Mouse (Mus musculus) heart, embryonic 11.5 days (tissue): ENCODE measurements around the gene Fyb. TPM values are rescaled to one million over a fixed set of nuclear protein-coding genes. Genes with fewer than 3 reads are reported as not detected.
A peak's percentile ranks its signal among the peaks of the same experiment; 100 is the strongest.

Source experiments
- ATAC-seq: fragments of 200-750 bp; cut with Nextera tagmentation; replicated peaks from 2 replicates; pipeline ENCODE4 v1.8.0; 2017; ENCODE audit warnings: moderate library complexity; ENCODE audit not compliant: insufficient number of reproducible peaks, low FRiP score, low TSS enrichment
- H3K27ac ChIP-seq: fragments of 300-500 bp; sonication (generic); 2 replicates; pipeline ENCODE4 v1.5.1; 2014; ENCODE audit warnings: mild to moderate bottlenecking, low read depth, low read length
- H3K27me3 ChIP-seq: fragments of 300-500 bp; sonication (generic); 2 replicates; pipeline ENCODE4 v1.6.1; 2014; ENCODE audit warnings: mild to moderate bottlenecking, low read length, mixed read lengths; ENCODE audit not compliant: control insufficient read depth, insufficient read depth
- H3K36me3 ChIP-seq: fragments of 300-500 bp; sonication (generic); 2 replicates; pipeline ENCODE4 v1.6.1; 2014; ENCODE audit warnings: mild to moderate bottlenecking, low read length, moderate library complexity, mixed read lengths; ENCODE audit not compliant: control insufficient read depth, insufficient read depth
- H3K4me1 ChIP-seq: fragments of 300-500 bp; sonication (generic); 2 replicates; pipeline ENCODE4 v1.6.1; 2014; ENCODE audit warnings: low read length; ENCODE audit not compliant: control insufficient read depth, insufficient read depth
- H3K4me2 ChIP-seq: fragments of 300-500 bp; sonication (generic); 2 replicates; pipeline ENCODE4 v1.6.1; 2014; ENCODE audit warnings: mild to moderate bottlenecking, moderate library complexity
- H3K4me3 ChIP-seq: fragments of 300-500 bp; sonication (generic); 2 replicates; pipeline ENCODE4 v1.5.1; 2014; ENCODE audit warnings: low read depth, low read length
- H3K9ac ChIP-seq: fragments of 300-500 bp; sonication (generic); 2 replicates; pipeline ENCODE4 v1.6.1; 2014; ENCODE audit warnings: mild to moderate bottlenecking, low read depth, low read length, moderate library complexity
- H3K9me3 ChIP-seq: fragments of 300-500 bp; sonication (generic); replicated peaks from 2 replicates; pipeline ENCODE4 v1.6.1; 2016; ENCODE audit warnings: low read length; ENCODE audit not compliant: control insufficient read depth
- WGBS: fragments of 180-500 bp; shearing (Covaris S2); extraction: QIAGEN DNeasy Blood & Tissue Kit; methylation state at CpG from one replicate; pipeline ENCODE4 v1.1.7; 2014; ENCODE audit not compliant: insufficient replicate concordance; 5-methylcytosine and 5-hydroxymethylcytosine counted together
- polyA plus RNA-seq: library from polyadenylated mRNA; unstranded; fragments of >200 nt; fragmentation: Nextera tagmentation; extraction: Ambion mirVana; gene quantifications from 2 replicates; pipeline ENCODE4 v1.2.1, GENCODE M21; 2014

Fyb gene
- polyA plus RNA-seq, 1 experiment from 2014 or later: 4.6 TPM

- no peak for ATAC-seq
- H3K36me3 ChIP-seq: no peaks in the 10 kb centered on the region
- H3K9ac ChIP-seq: no peak overlapping the region
- no peak overlapping the region for H3K27ac ChIP-seq
- no peaks in the 10 kb centered on the region for H3K27me3 ChIP-seq
- no peaks in the 10 kb centered on the region for H3K4me1 ChIP-seq
- 81% methylated on average over 5 of the region's 5 CpGs for WGBS
- H3K4me2 ChIP-seq: no peak overlapping the region
- no peaks in the 10 kb centered on the region for H3K9me3 ChIP-seq
- no peak overlapping the region for H3K4me3 ChIP-seq
Observed at GRCm38 (mm10) chr15:6567993-6568392, 45.3 kb downstream of the Fyb start.

GRCm38 (mm10) chr15:6568605-6569004 is 46.0 kb downstream of the Fyb start:
- H3K9me3 ChIP-seq: no peaks in the 10 kb centered on the region
- 78% methylated on average over 3 of the region's 3 CpGs for WGBS
- H3K36me3 ChIP-seq: no peaks in the 10 kb centered on the region
- H3K9ac ChIP-seq: no peak overlapping the region
- no peak overlapping the region for H3K4me3 ChIP-seq
- no peak for ATAC-seq
- H3K27ac ChIP-seq: no peak overlapping the region
- H3K4me2 ChIP-seq: no peak overlapping the region
- no peaks in the 10 kb centered on the region for H3K4me1 ChIP-seq
- no peaks in the 10 kb centered on the region for H3K27me3 ChIP-seq

DNA sequence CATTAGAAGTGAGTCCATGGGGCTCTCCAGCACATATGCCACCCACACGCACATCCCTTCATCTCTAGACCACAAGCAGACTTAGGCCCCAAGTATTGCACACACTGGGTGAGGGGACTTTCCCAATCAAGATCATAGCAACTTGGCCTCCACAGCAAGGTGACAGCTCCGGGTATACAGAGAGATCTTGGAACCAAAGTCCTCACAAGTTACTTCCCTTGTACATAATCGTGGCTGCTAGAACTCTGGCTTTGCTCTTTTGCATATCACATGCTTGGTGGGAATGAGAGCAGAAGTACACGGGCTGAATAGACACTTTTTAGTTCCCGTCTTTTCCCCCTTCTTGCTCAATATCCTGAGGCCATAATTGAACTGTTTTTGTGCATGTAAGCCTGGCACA is 46.4 kb downstream of the Fyb start:
- Histone ChIP-seq H3K4me1 (no peaks in the 10 kb centered on the region), H3K9ac (no peak overlapping the region), H3K27ac (no peak overlapping the region), H3K4me3 (no peak overlapping the region), H3K4me2 (no peak overlapping the region), H3K36me3 (no peaks in the 10 kb centered on the region), H3K9me3 (no peaks in the 10 kb centered on the region), H3K27me3 (no peaks in the 10 kb centered on the region)
- 59% methylated on average over 5 of the region's 5 CpGs for WGBS
- ATAC-seq: no peak

DNA sequence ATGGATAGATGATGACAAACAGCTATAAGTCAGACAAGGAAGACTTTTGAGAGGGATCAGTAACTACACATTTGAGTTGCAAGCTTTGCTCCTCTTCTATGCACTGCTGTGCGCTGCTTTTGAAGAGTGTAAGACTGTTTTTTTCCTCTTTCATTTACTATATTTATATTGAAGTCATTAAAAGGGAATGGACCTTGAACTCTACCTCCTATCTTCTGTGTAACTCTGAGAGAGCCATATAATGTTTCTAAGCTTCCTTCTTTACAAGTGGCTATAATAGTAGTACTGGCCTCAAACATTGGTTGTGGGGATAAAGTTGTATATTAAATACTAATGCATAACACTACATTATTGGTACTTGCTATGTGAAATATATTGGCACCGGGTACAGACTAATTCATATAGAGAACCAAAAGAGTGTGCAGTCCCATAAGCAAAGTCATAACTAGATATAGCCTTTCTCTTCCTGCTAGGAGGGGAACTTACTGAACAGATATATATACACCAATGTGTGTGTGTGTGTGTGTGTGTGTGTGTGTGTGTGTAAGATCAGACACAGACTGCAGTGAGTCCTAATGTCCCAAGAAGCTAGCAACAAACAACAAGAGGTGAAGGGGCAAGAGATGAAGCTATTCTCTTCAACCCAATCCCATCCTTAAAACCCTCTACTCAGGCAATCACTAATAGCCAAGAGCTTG is 47.7 kb downstream of the Fyb start:
- no peaks in the 10 kb centered on the region for H3K27me3 ChIP-seq
- H3K4me1 ChIP-seq: no peaks in the 10 kb centered on the region
- H3K27ac ChIP-seq: no peak overlapping the region
- H3K4me2 ChIP-seq: no peak overlapping the region
- H3K9ac ChIP-seq: no peak overlapping the region
- no peak overlapping the region for H3K4me3 ChIP-seq
- 84% methylated on average over 2 of the region's 2 CpGs for WGBS
- H3K36me3 ChIP-seq: no peaks in the 10 kb centered on the region
- H3K9me3 ChIP-seq: no peaks in the 10 kb centered on the region
- ATAC-seq: 0 out of 2 replicates have a peak, but pooled peaks have one; percentile 22

DNA sequence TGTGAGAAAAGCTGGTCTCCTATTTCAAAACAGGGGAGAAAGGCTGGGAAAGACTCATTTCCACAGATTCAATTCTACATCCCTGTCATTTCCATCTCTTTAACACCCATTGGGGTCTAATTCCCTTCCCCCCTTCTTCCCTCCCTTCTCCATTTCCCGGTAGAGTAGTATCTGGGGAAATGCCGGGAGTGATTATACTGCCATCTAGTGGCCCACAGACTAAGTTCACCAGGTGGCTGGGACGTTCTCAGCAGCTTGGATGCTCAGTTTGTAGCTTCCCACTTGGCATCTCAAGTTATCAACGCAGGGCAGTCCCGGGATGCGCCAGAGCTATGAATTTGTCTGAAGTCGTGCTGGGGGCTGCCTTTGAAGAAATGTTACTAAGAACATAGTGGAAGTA is 48.2 kb downstream of the Fyb start:
- Histone ChIP-seq H3K4me3 (no peak overlapping the region), H3K4me1 (no peaks in the 10 kb centered on the region), H3K27me3 (no peaks in the 10 kb centered on the region), H3K9me3 (no peaks in the 10 kb centered on the region), H3K9ac (no peak overlapping the region), H3K36me3 (no peaks in the 10 kb centered on the region), H3K4me2 (no peak overlapping the region), H3K27ac (no peak overlapping the region)
- ATAC-seq: 0 out of 2 replicates have a peak, but pooled peaks have one; percentile 42
- 5% methylated on average over 7 of the region's 7 CpGs for WGBS

- Histone ChIP-seq H3K36me3 (no peaks in the 10 kb centered on the region), H3K4me2 (no peak overlapping the region), H3K27ac (no peak overlapping the region), H3K4me1 (no peaks in the 10 kb centered on the region), H3K27me3 (no peaks in the 10 kb centered on the region), H3K9ac (no peak overlapping the region), H3K9me3 (no peaks in the 10 kb centered on the region), H3K4me3 (no peak overlapping the region)
- WGBS: 45% methylated on average over 5 of the region's 5 CpGs
- ATAC-seq: no peak
Observed at GRCm38 (mm10) chr15:6574283-6574960, 51.8 kb downstream of the Fyb start.

DNA sequence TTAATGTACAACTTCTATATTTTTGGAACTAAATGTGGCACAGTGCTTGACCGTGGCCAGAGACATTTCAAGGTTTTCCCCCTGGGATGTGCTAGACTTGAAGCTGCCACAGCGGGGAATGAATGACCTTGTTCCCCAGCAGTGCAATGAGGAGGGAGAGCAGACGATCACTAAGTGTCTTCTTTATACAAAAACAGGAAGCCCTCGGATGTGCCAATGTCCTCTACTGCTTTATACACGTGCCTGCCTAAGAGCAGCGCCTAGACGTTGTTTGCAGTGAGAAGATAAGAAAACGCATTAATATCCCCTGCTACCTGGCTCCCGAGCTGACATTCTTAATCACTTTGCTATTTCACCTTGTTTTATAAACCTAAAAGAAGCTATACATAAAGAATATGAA is 55.3 kb downstream of the Fyb start:
- no peaks in the 10 kb centered on the region for H3K27me3 ChIP-seq
- no peak overlapping the region for H3K27ac ChIP-seq
- H3K9me3 ChIP-seq: no peaks in the 10 kb centered on the region
- no peaks in the 10 kb centered on the region for H3K4me1 ChIP-seq
- ATAC-seq: no peak
- no peak overlapping the region for H3K9ac ChIP-seq
- H3K4me2 ChIP-seq: no peak overlapping the region
- no peak overlapping the region for H3K4me3 ChIP-seq
- WGBS: 50% methylated on average over 9 of the region's 9 CpGs
- no peaks in the 10 kb centered on the region for H3K36me3 ChIP-seq

DNA sequence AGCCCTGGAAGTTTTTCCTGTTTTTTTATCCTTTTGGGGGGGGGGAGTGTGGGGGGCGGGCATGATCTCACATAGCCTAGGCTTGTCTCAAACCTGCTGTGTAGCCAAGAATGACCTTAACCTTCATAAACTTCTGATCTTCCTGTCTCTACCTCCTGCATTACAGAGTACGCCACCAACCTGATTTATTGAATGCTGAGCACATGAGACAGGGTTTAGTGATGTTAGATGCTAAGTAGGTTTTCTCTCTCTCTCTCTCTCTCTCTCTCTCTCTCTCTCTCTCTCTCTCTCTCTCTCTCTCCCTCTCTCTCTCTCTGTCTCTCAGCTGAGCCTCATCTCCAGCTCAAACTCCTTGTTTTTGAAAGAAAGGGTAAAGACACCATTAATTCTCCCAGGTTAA is 56.0 kb downstream of the Fyb start:
- WGBS: 86% methylated on average over 2 of the region's 2 CpGs
- ATAC-seq: no peak

More for the DNA sequence above, 56.0 kb downstream of the Fyb start:
- Histone ChIP-seq H3K36me3 (no peaks in the 10 kb centered on the region), H3K4me2 (no peak overlapping the region), H3K4me3 (no peak overlapping the region), H3K27ac (no peak overlapping the region), H3K9me3 (no peaks in the 10 kb centered on the region), H3K4me1 (no peaks in the 10 kb centered on the region), H3K27me3 (no peaks in the 10 kb centered on the region), H3K9ac (no peak overlapping the region)
